Mouse (Mus musculus): ENCODE data around the gene Chd1.

Chd1 gene

DNA sequence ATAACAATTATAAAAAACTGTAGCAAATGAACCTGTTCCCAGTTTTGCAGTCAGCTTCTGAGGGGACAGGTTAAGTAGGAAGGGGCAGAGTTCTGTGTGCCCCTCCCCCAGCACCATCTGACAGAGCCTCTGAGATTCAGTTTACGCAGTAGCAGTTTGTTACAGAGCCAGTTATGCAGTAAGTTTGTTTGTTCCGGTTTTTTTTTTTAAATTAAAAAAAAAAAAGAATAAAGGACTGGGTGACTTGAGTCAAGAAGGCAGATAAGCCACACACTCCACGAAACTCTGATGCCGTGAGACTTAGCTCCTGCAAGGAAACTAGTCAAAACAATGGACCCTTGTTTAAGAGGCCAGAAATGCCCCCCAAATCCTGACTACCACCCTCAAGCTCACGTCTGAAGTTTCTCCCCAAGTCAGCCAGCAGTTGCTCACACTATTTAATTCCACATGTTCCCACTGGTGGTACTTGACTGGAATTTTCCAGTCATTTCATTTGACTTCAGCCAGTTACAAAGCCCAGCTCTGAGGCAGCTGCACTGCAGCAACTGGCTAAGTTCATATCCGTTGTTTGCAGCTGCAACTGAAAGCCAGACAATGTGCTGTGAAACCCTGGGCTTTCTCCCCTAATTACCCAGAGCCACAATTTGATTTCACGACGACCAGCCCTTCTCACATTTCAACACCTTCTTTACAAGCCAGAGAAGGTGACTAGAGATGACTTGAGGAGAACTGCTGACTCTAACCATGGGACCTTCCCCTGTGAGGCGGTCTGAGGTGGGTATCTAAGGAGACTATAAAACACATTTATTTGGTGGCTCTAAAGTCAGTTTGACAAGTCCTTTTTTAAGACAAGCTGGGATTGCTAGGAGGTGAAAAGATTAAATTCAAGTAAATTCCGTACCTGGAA, 104.0 kb downstream of the Chd1 start:
- DNase-seq (ENCODE audit: extremely low read depth, insufficient read length, low spot score) = no peak

DNA sequence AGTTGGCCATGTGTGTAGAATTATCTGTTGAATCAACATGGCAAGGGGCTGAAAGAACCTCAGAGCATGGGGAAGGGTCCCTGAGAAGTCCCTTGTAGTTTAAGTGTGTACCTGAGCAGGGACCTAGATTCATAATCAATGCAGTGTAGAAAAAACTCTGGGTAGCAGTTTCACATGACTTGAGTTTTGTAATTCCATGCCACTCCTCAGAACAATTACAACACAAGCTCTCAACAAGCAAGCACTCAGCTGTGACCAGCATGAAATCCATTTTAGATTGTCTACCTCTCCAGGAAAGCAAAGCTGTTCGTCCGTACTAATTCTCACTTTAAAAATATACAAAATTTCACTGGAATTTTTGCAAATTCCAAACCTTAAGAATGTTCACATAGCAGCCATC, 105.2 kb downstream of the Chd1 start:
- no peak for DNase-seq (ENCODE audit: extremely low read depth, insufficient read length, low spot score)

DNA sequence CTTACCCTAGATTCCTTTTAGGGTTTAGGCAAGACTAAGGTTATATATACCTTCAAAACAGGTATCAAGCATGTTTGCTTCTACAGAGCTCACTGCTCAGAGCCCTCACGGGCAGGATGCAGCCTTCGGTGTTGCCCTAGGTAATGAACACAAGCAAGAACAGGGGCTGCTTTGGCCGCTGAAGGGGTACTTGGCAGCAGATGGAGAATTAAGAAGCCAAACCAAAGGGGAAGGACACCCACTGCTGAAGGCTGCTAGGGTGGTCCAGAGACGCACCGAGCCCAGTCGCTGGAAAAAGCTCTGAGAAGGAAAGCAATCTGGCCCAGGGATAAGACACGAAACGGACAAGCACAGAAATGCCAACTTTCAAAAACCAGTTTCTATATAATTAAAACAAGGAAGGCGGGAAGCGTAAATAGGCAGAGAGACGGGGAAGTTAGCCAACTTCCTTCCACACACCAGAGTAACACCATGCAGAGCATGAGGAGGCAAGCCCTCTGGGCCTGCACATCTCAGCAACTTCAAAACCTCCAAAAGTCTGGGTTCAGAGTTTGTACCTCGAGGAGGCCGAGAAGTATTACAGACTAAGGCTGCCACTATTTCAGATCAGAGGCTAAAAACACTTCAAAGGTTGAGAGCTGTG, 107.5 kb downstream of the Chd1 start:
- no peak for DNase-seq (ENCODE audit: extremely low read depth, insufficient read length, low spot score)

DNA sequence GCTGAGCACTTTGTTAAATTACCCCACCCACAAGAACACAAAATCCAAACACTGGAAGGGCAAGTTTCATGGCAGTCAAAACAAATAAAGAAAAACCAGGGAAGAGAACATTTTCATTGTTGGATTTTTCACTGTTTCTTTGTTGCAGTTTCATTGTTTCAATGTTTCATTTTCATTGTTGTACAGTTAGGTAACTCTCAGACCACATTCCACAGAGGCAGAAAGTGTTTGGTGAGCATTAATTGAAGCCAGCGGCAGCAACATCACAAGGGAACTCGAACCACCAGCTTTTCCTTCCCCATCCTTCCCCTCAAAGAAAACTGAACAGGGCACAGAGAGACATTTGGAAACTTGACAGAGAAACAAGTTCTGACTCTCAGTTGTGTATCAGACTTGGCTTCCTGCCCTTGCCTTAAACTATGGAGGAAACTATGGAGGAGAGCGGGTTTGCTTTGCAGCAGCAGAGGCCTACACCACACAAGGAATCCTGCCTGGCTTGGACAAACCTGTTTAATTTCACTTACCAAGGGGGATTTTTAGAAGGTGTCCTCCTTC, 109.0 kb downstream of the Chd1 start:
- DNase-seq (ENCODE audit: extremely low read depth, insufficient read length, low spot score) = no peak

DNA sequence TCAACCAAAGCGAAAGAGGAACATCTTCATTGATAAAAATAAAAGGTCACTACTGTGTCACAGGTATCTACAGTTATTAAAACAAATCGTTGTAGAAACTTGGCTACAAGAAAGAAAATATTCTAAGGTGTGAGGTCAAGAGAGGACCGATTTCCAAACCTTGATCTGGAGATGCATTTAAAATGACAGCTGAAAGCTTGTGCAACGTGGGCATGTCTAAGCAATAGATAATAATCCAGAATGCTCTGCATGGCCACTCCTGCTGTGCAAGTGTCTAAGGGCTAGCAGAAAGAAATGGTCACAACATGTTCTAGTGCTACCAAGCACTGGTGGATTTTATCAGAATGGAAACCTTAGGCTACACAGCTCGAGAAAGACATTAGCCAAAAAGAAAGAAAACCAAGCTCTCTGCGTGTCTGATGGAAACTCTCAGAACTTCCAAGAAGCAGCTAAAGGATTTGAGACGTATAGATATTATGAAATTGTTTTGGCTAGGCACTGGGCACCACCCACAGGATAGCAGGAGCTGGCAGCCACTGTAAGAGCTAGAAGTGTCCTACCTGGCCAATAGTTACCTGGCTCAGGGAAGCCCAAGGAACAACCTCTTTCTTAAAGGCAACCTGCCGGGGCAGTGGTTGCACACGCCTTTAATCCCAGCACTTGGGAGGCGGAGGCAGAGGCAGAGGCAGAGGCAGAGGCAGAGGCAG, 110.7 kb downstream of the Chd1 start:
- DNase-seq (ENCODE audit: extremely low read depth, insufficient read length, low spot score) = no peak

DNA sequence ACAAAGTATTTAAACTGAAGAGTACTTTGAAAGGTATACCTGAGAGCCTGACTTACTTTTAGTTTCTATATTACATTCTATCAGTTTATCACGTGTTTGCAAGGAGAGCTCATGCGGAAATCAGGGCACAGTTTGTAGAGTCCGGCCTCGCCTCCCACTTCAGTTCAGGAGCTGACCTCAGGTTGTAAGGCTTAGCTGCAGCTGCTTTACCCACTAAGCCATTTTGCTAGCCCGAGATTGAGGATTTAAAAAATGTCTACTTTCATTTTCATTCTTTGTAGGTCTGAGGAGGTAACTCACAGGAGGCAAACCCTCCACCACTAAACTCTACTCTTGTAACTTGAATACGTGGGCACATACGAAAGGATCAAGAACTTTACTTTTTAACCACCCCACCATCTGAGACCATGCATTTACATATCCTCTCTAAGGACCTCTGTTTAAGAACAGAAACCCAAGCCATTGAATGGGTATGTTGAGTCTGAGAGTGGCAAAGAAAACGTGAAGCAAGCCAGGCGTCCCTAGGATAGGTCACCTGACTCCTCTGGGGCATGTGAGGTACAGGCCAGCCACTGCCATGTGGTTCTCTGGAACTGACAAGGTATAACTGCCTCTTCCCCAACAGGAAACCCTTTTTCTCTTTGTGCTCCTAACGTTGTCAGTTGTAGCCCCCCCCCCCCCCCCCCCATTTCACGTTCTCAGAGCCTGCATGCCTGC, 111.8 kb downstream of the Chd1 start:
- no peak for DNase-seq (ENCODE audit: extremely low read depth, insufficient read length, low spot score)

DNA sequence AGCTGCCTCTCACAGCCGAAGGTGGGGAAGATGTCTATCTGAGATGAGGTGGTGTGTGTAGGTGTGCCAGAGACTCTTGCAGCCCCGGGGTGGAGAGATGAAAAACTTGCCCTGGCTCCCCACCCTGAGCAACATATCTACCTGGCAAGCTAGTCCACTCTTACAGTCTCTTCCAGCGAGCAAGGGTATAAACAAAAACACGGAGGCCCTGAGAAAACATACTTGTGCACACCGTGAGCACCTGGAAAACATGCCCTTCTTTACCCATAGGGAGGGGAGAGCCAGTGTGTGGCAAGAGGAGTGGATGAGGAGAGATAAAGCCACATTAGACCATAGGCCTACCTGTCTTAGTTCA, 112.3 kb downstream of the Chd1 start:
- DNase-seq (ENCODE audit: extremely low read depth, insufficient read length, low spot score) = no peak

DNA sequence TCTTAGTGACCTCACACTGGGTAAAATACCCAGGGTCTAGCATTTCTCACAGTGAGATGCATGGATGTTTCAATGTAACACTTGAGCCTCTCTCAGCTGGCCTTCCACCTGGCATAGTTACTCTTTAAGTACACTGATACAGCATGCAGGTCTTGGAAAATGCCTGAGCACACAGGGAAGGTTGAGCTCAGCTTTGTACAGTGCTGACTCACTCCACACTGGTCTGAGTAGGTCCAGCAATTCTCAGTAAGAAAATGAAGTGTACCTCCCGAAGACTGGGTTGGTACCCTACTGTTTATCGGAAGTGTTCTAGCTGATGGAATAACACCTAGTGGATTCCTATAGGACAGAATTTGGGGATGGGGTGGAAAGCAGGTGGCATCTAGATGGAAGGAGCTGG, 112.9 kb downstream of the Chd1 start:
- no peak for DNase-seq (ENCODE audit: extremely low read depth, insufficient read length, low spot score)

DNA sequence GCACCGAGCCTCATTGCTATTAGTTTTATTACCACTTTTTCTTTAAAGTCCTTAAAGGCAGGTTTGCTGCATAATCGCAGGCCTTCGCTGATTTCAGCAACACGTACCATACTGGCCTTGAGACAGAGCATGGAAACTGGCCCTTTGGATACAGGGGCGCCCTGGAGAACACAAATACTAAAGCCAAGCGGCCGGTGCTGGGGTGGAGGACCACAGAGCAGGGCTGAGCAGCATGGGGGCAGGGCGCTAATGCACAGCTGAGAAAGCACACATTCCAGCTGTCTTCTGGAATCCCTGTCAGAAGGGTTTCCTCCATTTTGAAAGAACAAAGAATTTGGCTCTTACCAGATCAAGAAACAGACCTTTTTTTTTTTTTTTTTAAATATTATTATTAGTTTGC, 113.6 kb downstream of the Chd1 start:
- no peak for DNase-seq (ENCODE audit: extremely low read depth, insufficient read length, low spot score)

DNA sequence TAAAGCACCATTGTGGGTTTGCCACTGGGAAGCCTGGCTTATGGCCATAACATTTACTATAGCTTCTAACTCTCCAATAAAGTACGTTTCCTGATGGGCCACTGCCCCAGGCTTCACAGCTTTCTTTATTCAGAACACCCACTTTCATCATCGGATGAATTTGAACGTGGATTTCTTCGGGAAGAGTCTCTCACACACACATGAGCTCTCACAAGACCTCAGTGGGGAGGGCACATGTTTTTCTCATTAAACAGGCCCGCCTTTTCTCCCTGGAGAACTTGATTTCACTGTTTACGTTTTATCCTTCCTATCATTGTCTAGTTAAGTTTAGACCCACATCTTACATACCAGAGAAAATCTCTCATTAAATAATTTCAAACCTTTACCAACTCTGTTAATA, 115.4 kb downstream of the Chd1 start:
- no peak for DNase-seq (ENCODE audit: extremely low read depth, insufficient read length, low spot score)

DNA sequence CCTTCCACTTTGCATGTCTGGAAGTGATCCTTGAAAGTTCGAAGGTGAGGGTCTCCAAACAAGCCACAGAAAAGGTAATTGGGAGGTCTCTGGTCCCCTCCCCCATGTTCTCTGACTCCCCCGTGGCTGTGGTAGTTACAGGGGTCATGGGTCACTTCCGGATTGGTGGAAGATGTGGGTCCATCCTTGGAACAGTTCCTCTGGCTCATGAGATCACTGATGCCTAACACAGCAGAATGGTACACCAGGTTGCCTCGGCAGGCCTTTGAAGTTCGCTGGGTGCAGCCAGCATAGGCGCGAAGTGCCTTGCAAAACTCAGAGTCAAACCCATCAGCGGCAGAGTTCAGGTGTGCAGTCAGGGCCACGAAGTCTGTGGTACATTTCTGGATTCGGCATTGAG, 116.0 kb downstream of the Chd1 start:
- DNase-seq (ENCODE audit: extremely low read depth, insufficient read length, low spot score) = no peak

DNA sequence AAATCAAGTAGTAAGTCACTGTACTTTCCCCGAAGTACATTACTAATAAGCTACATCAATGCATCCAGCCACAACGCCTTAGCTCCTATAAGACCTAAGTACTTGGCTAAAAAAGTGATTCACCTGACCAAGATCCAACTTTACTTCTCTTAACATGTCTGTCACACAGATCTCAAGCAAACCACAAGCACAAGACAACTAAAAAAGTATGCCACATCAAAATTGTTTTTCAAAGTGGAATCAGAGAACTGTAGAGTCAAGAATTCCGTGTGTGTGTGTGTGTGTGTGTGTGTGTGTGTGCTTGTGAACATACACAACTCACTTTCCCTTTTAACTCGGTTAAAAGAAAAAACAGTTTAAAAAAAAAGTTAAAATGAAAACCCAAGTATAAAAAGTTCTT, 116.9 kb downstream of the Chd1 start:
- DNase-seq (ENCODE audit: extremely low read depth, insufficient read length, low spot score) = no peak

Measured in 3134 (cell line).